Mouse (Mus musculus): ENCODE data around the gene Mta1. TPM values are rescaled to one million over a fixed set of nuclear protein-coding genes. Genes with fewer than 3 reads are reported as not detected.

The Mta1 gene
- polyA plus RNA-seq, 1 experiment from 2014 or later, result 17.2 TPM

- peak; percentile 67 for ATAC-seq
- Histone ChIP-seq H3K4me1 (replicated peaks) (no peaks in the 10 kb centered on the region), H3K9ac (replicated peaks) (no peak overlapping the region; the same call in 1 of the 2 replicates), H3K27ac (no peak overlapping the region), H3K27me3 (no peaks in the 10 kb centered on the region), H3K9me3 (no peaks in the 10 kb centered on the region), H3K4me3 (replicated peaks) (no peak overlapping the region), H3K36me3 (peaks cover 89% of the 10 kb centered on the region), H3K4me2 (replicated peaks) (no peak overlapping the region)
- 87% methylated on average over 20 of the region's 20 CpGs for WGBS
Observed at GRCm38 (mm10) chr12:113119516-113120410, 21.7 kb downstream of the Mta1 start.

- Histone ChIP-seq H3K9ac (replicated peaks) (no peak overlapping the region), H3K27me3 (no peaks in the 10 kb centered on the region), H3K36me3 (peaks cover 99% of the 10 kb centered on the region), H3K4me3 (replicated peaks) (no peak overlapping the region), H3K9me3 (no peaks in the 10 kb centered on the region), H3K4me1 (replicated peaks) (no peaks in the 10 kb centered on the region), H3K27ac (no peak overlapping the region), H3K4me2 (replicated peaks) (no peak overlapping the region)
- ATAC-seq, result no peak
- whole genome bisulfite sequencing, result 81% methylated on average over 6 of the region's 6 CpGs
Observed at GRCm38 (mm10) chr12:113124726-113125125, 26.6 kb downstream of the Mta1 start.

- Histone ChIP-seq H3K27me3 (no peaks in the 10 kb centered on the region), H3K4me3 (replicated peaks) (no peak overlapping the region), H3K4me1 (replicated peaks) (no peaks in the 10 kb centered on the region), H3K9ac (replicated peaks) (no peak overlapping the region), H3K36me3 (peaks cover 100% of the 10 kb centered on the region), H3K27ac (no peak overlapping the region), H3K9me3 (no peaks in the 10 kb centered on the region), H3K4me2 (replicated peaks) (no peak overlapping the region)
- ATAC-seq, result no peak
- WGBS, result over 99% methylated on average over 8 of the region's 8 CpGs
Observed at GRCm38 (mm10) chr12:113130732-113131131, 32.7 kb downstream of the Mta1 start.

GRCm38 (mm10) chr12:113131601-113132000 is 33.5 kb downstream of the Mta1 start:
- no peak for ATAC-seq
- WGBS, result 96% methylated on average over 14 of the region's 14 CpGs
- peaks cover 100% of the 10 kb centered on the region for H3K36me3 ChIP-seq

GRCm38 (mm10) chr12:113132567-113132966 is 34.5 kb downstream of the Mta1 start:
- Histone ChIP-seq H3K36me3 (peaks cover 100% of the 10 kb centered on the region), H3K4me2 (replicated peaks) (no peak overlapping the region), H3K4me3 (replicated peaks) (no peak overlapping the region), H3K4me1 (replicated peaks) (no peaks in the 10 kb centered on the region), H3K9me3 (no peaks in the 10 kb centered on the region), H3K9ac (replicated peaks) (no peak overlapping the region), H3K27ac (no peak overlapping the region), H3K27me3 (no peaks in the 10 kb centered on the region)
- no peak for ATAC-seq
- WGBS, result 80% methylated on average over 2 of the region's 2 CpGs

More at GRCm38 (mm10) chr12:113131601-113132000, 33.5 kb downstream of the Mta1 start:
- Histone ChIP-seq H3K9me3 (no peaks in the 10 kb centered on the region), H3K27ac (no peak overlapping the region), H3K4me1 (replicated peaks) (no peaks in the 10 kb centered on the region), H3K27me3 (no peaks in the 10 kb centered on the region), H3K4me2 (replicated peaks) (no peak overlapping the region), H3K9ac (replicated peaks) (no peak overlapping the region), H3K4me3 (replicated peaks) (no peak overlapping the region)

GRCm38 (mm10) chr12:113133260-113133659 is 35.2 kb downstream of the Mta1 start:
- WGBS, result 91% methylated on average over 9 of the region's 9 CpGs
- H3K4me2 ChIP-seq (replicated peaks), result no peak overlapping the region

GRCm38 (mm10) chr12:113133861-113134403 is 35.9 kb downstream of the Mta1 start:
- H3K36me3 ChIP-seq, result peaks cover 95% of the 10 kb centered on the region
- H3K27ac ChIP-seq, result no peak overlapping the region
- WGBS, result 75% methylated on average over 5 of the region's 5 CpGs
- no peaks in the 10 kb centered on the region for H3K9me3 ChIP-seq
- no peak overlapping the region for H3K9ac ChIP-seq (replicated peaks)
- H3K4me1 ChIP-seq (replicated peaks), result peaks cover 9% of the 10 kb centered on the region
- no peak overlapping the region for H3K4me2 ChIP-seq (replicated peaks)
- H3K27me3 ChIP-seq, result no peaks in the 10 kb centered on the region
- H3K4me3 ChIP-seq (replicated peaks), result no peak overlapping the region
- no peak for ATAC-seq

More at GRCm38 (mm10) chr12:113133260-113133659, 35.2 kb downstream of the Mta1 start:
- H3K27me3 ChIP-seq, result no peaks in the 10 kb centered on the region
- no peak overlapping the region for H3K4me3 ChIP-seq (replicated peaks)
- no peak overlapping the region for H3K27ac ChIP-seq
- no peaks in the 10 kb centered on the region for H3K9me3 ChIP-seq
- H3K9ac ChIP-seq (replicated peaks), result no peak overlapping the region
- no peak for ATAC-seq
- peaks cover 3% of the 10 kb centered on the region for H3K4me1 ChIP-seq (replicated peaks)
- peaks cover 96% of the 10 kb centered on the region for H3K36me3 ChIP-seq

GRCm38 (mm10) chr12:113134502-113134901 is 36.4 kb downstream of the Mta1 start:
- H3K9ac ChIP-seq (replicated peaks), result no peak overlapping the region
- no peaks in the 10 kb centered on the region for H3K9me3 ChIP-seq
- 90% methylated on average over 4 of the region's 4 CpGs for WGBS
- H3K36me3 ChIP-seq, result peaks cover 89% of the 10 kb centered on the region
- no peak overlapping the region for H3K4me3 ChIP-seq (replicated peaks)
- H3K27ac ChIP-seq, result no peak overlapping the region
- no peaks in the 10 kb centered on the region for H3K27me3 ChIP-seq
- no peak for ATAC-seq
- H3K4me2 ChIP-seq (replicated peaks), result no peak overlapping the region
- H3K4me1 ChIP-seq (replicated peaks), result peaks cover 15% of the 10 kb centered on the region

GRCm38 (mm10) chr12:113135401-113135800 is 37.3 kb downstream of the Mta1 start:
- Histone ChIP-seq H3K4me3 (replicated peaks) (no peak overlapping the region), H3K9ac (replicated peaks) (no peak overlapping the region), H3K27ac (no peak overlapping the region), H3K4me2 (replicated peaks) (no peak overlapping the region), H3K36me3 (peaks cover 80% of the 10 kb centered on the region), H3K27me3 (no peaks in the 10 kb centered on the region), H3K4me1 (replicated peaks) (peaks cover 19% of the 10 kb centered on the region), H3K9me3 (no peaks in the 10 kb centered on the region)
- no peak for ATAC-seq
- 91% methylated on average over 7 of the region's 7 CpGs for WGBS

GRCm38 (mm10) chr12:113136492-113137020 is 38.5 kb downstream of the Mta1 start:
- WGBS, result 79% methylated on average over 17 of the region's 17 CpGs
- Histone ChIP-seq H3K36me3 (peaks cover 69% of the 10 kb centered on the region), H3K9me3 (no peaks in the 10 kb centered on the region), H3K27ac (no peak overlapping the region), H3K9ac (replicated peaks) (no peak overlapping the region), H3K4me2 (replicated peaks) (no peak overlapping the region), H3K4me1 (replicated peaks) (peaks cover 29% of the 10 kb centered on the region), H3K27me3 (no peaks in the 10 kb centered on the region), H3K4me3 (replicated peaks) (no peak overlapping the region)
- ATAC-seq, result no peak

GRCm38 (mm10) chr12:113137260-113138213 is 39.5 kb downstream of the Mta1 start:
- Histone ChIP-seq H3K36me3 (peaks cover 59% of the 10 kb centered on the region), H3K4me1 (replicated peaks) (peaks cover 39% of the 10 kb centered on the region), H3K4me2 (replicated peaks) (no peak overlapping the region), H3K27ac (no peak overlapping the region), H3K9me3 (no peaks in the 10 kb centered on the region), H3K4me3 (replicated peaks) (no peak overlapping the region), H3K27me3 (no peaks in the 10 kb centered on the region), H3K9ac (replicated peaks) (no peak overlapping the region)
- WGBS, result 88% methylated on average over 18 of the region's 18 CpGs
- ATAC-seq, result no peak

All from midbrain, embryonic 13.5 days (tissue).